Mouse (Mus musculus): ENCODE data around the gene Galk1.
"Not testable (repeated sequence)": the region's sequence is repeated elsewhere in the genome, so short reads cannot be mapped to it uniquely, and the experiment has no call there.

Galk1 gene

DNA sequence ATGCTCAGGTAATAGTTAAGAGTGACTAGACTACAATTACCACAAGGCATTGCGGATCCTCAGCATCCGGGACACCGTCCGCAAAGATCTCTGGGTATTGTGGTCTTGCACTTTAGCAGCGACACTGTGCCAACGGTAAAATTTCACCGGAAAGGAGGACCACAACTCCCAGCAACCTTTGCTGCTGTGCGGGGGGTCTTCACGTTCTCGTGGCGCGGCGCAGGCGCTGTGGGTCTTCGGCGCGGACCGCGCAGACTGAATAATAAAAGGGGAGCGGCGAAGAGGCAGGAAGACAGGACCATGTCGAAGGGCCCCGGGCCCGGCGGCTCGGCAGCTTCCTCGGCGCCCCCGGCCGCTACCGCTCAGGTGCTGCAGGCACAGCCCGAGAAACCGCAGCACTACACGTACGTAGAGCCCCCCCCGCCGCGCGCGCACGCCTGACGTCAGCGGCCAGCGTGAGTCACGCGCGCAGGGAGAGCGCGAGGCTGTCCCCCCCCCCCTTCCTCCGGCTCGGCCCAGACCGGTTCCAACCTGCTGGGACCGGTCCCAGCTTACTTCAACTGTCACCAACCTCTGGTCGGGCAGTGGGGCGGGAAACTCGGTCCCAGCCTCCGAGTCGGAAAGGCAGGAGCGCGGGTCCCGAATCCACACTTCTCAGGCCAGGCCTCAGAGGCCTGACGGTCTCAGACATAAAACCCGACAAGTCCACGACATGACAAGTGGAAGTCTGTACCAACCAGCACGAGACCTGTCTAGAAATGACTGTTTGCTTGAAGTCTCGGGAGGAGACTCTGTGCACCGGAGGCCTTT, 17.8 kb upstream of the Galk1 start, which contains the start of gene Unk:
Unk (plus strand) TSS at position 235 of the 810 bp plus-strand sequence.
- DNase-seq = peak; percentile 98

- no peak for DNase-seq
These were observed 16.8 kb upstream of the Galk1 start for GRCm38 (mm10) chr11:116029086-116029865.

DNA sequence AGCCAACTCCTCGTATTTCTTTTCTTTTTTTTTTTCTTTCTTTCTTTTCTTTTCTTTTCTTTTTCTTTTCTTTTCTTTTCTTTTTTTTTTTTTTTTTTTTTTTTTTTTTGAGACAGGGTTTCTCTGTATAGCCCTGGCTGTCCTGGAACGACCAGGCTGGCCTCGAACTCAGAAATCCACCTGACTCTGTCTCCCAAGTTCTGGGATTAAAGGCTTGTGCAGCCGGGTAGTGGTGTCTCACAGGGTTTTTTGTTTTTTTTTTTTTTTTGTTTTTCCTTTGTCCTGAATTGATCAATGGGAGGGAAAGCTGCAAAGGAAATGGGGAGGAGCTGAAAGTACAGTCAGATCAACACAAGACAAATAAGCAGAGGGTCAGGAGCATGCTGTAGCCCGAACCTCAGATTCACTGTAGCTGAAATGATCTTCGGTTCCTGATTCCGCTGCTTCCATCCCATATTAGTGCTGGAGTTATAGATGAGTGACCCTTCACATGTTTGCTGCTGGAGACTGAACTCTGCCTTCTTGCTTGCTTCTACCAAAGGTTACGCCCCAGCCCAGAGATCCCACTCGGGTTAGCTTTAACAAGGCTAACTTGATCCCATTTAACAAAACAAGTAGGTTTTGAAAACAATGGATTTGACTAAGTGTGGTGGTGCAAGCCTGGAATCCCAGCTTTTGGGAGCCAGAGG, 15.8 kb upstream of the Galk1 start:
- no peak for DNase-seq

- no peak for DNase-seq
These were observed 15.2 kb upstream of the Galk1 start, which contains the start of gene H3f3b for GRCm38 (mm10) chr11:116027756-116028155. TSS of gene H3f3b (minus strand) at chr11:116027962.

- no peak for DNase-seq
These were observed 12.7 kb upstream of the Galk1 start for GRCm38 (mm10) chr11:116025056-116025845.

DNA sequence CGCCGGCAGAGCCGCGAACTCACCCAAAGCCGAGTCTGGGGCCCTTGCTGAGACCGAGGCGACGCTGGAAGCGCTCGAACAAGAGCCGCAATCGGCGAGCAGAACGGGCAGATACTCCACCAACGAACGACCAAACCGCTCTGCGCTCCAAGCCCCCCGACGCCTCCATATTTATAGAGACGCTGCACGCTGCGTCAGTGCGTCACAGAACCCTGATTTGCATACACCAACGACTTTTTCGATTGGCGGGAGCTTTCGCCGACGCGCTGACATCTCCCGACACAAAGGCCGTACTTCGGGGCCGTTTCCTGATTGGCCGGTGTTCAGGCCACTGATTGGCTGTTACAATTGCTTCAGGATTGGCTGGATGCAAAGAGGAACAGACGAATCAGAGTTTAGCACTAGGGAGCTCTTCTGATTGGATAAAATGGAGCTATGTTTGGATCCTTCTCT, 11.9 kb upstream of the Galk1 start:
- peak; percentile 91 to 97 for DNase-seq

DNA sequence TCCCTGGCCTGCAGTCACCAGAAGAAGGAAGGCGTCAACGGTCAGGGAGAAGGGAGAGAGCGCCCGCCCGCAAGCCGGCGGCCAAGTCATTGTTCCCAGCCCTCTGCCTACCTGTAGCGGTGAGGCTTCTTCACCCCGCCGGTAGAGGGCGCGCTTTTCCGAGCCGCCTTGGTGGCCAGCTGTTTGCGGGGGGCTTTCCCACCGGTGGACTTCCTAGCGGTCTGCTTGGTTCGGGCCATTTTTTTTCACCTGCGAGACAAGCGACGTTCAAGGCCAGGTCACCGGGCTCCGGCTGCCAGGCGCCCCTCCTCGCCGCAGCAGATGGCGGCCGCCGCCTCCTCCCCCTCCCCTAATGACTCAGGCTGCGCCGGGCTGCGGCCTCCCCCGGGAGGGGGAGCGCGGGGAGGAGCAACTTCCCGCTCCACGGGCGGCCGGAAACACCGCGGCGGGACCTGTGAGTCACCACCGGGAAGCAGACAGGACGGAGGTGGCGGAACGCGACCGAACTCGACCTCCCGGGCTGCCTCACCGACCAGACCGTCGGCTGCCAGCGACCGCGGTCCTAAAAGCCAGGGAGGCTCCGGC, 11.3 kb upstream of the Galk1 start:
- peak; percentile 85 to 88 for DNase-seq

DNA sequence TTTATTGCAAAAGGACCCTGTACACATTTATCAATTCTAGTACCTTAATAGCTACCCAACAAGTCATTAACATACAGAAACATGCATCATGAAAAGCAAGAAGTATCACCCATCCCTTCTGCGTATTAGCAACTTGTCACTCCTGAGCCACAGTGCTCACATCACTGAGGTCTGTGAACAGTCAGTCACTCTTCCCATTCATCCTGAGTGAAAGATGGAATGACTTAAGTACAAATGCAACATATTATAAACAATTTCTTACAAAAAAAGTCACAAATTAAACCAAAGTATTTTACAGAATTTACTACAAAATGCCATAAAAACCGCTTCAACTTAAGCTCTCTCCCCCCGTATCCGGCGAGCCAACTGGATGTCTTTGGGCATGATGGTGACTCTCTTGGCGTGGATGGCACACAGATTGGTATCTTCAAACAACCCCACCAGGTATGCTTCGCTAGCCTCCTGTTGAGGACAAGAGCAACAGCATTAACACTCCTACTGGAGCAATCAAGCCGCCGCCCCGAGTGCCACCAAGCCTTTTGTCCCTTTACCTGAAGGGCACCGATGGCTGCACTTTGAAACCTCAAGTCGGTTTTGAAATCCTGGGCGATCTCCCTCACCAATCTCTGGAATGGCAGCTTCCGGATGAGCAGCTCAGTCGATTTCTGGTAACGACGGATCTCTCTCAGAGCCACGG, 10.7 kb upstream of the Galk1 start:
- not testable (repeated sequence) for DNase-seq

- no peak for DNase-seq
These were observed 9.8 kb upstream of the Galk1 start for GRCm38 (mm10) chr11:116022256-116022780.

DNA sequence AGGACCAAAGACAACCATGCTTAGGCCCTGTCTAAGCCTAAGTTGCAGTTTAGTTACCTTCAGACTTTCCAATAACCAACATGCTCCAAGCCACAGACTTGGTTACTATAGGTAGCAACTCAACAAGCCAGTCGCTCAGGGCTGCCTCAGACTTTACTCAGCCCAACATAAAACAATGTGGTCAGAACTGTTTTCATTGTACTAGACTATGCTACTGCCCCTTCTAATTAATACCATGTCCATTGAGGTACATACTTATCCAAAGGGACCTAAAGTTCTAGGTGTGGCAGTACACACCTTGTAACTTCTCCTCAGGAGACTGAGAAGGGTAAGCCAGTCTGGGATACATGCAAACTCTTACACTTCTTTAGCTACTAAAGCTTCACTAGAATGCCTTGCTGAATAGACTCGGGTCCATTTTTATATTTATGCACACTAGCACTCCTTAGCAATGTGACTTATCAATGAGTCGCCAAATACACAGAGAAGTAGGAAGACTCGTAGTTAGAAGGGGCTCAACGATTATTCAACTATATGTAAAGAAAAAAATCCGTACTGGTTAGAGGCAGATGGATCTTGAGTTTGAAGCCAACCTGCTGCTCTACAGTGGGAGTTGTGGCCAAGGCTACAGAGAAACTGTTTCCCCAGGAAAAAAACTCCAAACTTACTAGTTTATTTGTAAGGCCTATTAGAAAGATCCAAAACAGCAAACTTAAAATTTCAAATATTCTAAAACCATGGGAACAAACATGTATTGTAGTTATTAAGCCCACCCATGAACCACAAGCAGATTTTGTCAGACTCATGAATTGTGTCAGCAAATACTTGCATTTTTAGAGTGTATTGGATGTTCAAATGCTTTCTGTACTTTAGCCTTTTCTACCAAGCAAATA, 9.1 kb upstream of the Galk1 start:
- DNase-seq = no peak

- DNase-seq = no peak
These were observed 8.0 kb upstream of the Galk1 start for GRCm38 (mm10) chr11:116020519-116020922.

- DNase-seq = no peak
These were observed 7.5 kb upstream of the Galk1 start for GRCm38 (mm10) chr11:116019976-116020411.

GRCm38 (mm10) chr11:116019360-116019791, 6.9 kb upstream of the Galk1 start:
- no peak for DNase-seq

- DNase-seq = not testable (repeated sequence)
These were observed 6.3 kb upstream of the Galk1 start for GRCm38 (mm10) chr11:116018867-116019266.

DNA sequence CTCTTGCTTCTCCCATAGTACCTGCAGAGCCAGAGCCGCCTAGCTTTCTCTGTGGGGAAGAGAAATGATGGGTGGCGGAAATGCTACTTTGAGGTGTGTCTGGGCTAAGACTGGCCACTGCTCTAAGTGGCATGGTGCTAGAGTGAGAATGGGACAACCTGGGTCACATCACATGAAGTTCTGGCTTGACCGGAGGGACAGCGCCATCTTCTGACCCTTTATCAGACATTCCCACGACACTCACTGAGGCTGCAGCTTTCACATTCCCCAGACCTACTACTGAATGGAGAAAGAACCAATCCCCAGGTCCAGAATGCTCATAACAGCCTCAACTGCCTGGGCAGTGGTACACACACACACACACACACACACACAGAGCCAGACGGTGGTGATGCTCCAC, 5.6 kb upstream of the Galk1 start:
- peak; percentile 69 to 70 for DNase-seq

- DNase-seq = no peak
These were observed 2.3 kb upstream of the Galk1 start for GRCm38 (mm10) chr11:116014821-116015220.

DNA sequence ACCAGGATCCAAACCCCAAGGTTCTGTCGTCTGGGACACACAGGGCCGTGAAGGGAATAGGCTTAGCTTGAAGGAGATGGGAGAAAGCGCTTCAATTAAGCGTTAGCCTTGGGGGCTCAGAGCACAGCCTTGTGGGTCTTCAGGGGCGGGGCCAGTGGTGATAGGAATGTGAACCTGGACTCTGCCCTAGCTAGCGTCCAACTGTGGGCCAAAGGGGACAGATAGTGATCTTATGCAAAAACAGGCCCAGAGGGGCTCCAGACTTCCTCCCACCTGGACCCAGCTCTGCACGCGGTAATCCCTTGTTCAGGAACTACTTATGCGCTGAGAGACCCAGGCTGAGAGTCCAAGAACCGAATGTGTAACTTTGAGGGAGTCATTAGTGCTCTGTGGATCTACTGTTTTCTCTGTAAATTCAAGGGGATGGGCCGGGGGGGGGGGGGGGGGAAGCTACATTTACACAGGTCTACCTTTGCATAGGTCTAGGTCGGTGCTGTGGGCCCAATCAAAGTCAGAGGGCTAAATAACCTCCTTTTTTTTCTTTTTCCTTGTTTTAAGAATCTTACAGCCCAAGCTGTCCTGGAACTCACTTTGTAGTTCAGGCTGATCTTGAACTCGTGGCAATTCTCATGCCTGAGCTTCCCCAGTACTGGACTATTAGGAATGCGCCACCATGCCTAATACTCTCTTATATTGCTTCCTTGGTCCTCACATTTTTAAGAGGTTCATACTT, 824 bp downstream of the Galk1 start:
- no peak for DNase-seq

DNA sequence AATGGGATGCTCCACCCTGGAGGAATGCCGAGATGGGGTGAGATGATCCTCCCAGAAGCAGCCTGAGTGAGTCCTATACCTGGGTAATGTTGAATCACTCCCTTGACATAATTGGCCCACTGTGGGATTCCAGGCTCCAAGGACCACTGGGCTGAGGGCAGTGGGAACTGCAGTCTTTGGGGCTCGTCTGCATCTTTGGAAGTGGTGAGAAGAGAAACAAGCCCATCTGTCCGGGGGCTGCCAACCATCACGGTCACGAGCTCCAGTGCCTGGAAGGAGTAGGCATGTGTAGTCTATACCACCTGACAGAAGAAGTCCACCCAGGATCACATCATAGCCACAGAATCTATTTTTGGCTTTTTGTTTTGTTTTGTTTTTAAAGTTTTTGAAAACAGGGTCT, 1.6 kb downstream of the Galk1 start:
- DNase-seq = no peak

DNA sequence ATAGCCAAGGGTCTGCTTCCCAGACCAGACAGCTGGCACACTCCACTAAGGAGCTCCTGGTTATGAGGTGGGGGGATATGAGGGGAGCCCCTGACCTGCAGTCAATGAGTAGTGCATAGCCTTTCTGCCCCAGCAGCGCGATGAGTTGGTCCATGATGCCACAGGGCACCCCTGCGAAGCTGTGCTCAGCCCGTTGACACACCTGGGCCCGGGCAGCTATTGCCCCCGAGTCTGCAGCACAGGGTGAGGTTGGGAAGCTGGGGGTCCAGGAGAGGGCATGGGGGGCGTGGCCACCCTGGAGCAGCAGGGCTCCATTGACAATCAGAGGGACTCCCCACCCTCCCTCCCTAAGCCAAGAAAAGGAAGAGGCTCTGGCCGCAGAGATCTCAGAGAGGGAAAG, 2.4 kb downstream of the Galk1 start:
- DNase-seq = peak in 1 of 2 experiments; percentile 55

Measured in cerebellum, adult 18-20 months (tissue).